Mouse (Mus musculus) layer of hippocampus, postnatal 36 days (tissue): Measurements from ENCODE around the gene Pcdh9. TPM values are rescaled to one million over a fixed set of nuclear protein-coding genes. Genes with fewer than 3 reads are reported as not detected.
A peak's percentile ranks its signal among the peaks of the same experiment; 100 is the strongest.

ENCODE experiments used
- DNase-seq, 2 experiments: peaks; one replicate each; pipeline ENCODE4 v3.0.0; 2022
- total RNA-seq, 2 experiments: library from RNA; stranded (reverse); gene quantifications; 2 replicates each; pipeline ENCODE4 v1.2.3; 2021

The Pcdh9 gene
- 100 to 1,000 TPM; 158 to 180 TPM for total RNA-seq

DNA sequence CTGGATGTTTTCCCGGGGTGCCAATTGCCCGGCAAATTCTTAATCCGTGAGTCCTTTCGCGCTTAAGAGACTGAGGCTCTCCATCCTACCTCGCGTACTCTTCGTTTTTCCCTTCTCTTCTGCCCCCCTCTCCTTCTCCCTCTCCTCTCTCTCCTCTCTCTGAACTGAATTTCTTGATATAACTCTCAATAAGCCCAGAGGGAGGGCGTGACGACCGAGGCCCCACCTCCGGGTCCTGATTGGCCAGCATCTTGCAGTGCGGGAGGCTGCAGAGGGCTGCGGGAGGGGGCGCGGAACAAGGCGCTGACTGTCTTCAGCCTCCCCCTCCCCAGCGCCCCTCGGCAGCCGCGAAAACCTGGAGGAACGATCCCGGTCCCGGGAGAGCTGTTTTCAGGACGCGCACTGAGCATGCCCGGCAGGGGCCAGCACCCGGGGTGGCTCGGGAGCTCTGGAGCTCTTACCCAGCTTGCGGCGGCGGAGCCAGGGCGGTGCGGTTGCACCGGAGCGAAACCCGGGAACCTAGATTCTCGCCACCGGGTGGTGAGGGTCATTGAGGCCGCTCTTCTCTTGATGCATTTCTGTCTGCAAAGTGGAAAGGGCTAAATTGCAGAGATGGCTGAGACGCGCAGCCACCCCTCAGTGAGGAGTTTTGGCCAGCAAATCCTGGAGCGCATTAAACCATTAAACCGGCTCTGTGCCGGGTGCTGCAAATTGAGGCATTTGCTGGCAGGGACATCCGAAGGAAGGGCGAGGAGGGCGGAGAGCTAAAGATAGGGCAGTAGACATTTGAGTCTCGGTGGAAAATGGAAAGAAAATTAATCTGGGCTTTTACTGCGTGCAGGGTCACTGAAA lies at the start of gene Pcdh9:
Gene Pcdh9 (minus strand): TSS at position 161 of the 852 bp plus-strand sequence.
- DNase-seq: peak; percentile 99

DNA sequence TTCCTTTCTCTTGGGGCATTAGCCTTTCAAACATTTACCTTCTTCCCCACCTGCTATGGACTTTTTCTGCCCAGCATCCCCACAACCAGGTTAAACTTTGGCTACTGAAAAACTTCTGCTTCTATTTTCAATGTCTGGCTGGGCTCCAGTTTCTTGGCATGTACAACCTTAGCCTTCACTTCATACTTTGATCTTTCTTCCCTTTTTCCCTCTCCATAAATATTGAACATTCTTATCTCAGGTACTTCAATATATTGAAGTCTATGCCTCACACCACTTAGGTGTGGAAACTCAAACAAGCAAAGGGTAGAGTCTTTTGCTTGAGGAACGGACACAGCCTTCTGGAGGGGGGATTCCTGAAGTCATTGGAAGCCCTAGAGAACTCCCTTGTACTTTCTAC lies 16.4 kb upstream of the Pcdh9 start:
- no peak for DNase-seq

DNA sequence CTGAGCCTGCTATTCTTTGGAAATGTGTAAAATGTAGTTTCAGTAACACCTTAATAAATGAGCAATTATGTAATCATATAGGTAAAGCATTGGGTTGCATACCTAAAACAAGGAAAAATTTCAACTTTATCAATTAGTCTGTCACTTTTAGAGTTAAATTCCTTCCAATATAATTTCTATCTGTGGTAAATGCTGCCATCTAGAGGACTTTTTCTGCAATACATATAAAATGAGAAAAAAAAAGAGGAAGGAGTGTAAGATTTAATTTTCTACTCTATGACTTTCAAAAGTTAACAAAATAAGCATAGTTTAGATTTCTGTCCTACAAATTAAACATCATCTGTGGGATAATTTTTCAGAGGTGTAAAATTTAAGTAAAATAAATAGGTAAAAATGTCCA lies 8.1 kb upstream of the Pcdh9 start:
- no peak for DNase-seq

DNA sequence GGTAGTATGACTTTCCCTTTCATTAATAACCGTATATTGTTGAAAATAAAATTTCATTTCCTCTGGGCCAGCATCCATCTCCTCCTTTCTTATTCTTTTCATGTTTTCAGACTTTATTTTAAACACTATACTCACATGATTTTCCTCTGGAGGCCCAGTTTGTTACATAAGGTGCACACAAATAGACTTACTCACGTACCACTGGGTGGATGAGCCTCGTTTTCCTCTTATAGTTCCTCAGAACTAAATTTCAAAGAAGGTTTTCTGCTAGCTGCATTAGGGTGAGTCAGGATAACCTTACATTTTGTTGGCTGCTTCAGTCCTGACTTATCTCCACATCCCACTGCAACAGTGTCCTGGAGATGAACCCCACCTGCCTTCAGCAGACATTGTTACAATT lies 4.7 kb upstream of the Pcdh9 start:
- DNase-seq: no peak

DNA sequence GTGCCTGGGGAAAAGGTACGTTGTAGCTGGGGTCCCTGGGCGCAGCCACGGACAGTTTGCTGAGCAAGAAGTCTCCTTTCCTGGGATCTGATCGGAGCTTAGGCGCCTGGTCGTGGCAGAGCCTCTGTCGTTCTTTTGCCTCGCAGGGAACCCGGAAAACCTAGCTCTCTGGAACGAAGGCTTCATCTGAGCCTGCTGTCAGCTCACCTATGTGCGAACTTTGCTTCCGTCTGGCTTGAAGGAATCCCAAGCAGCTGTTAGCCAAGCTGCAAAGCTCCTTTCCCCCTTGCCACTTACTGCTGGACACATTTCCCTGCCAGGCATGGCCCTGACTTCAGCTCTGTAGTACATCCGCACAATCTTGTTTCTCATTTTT lies 880 bp upstream of the Pcdh9 start:
- DNase-seq: no peak

DNA sequence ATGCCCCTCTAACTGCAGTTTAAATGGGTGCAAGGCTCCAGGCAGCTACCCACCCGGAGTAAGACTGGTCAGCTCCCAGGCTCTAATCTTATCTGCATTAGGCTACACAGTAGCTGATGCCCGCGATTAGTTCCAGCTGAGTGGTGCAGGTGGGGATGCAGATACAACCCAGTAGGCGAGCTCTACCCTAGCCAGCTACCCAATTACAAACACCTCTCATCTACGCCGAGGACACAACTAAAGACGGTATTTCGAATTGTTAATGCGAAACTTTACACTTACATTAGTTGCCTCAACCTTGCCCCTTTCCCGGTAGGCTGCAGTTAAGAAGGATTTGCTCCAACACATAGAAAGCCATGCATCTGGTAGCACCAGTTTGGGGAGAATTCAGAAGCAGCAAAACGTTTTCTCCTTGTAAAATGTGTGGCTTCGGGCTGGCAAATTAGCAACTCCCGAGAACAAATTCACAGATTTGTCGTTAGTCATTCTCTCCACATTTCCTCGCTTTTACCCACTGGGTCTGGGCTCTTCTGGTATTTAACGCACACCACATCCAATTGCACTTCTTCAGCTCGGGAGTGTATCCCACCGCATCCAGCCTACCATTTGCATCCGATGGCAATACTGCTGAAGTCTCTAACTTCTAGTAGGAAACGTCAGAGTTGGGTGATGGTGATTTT lies 500 bp downstream of the Pcdh9 start:
- peak in 1 of 2 experiments; percentile 50 for DNase-seq

DNA sequence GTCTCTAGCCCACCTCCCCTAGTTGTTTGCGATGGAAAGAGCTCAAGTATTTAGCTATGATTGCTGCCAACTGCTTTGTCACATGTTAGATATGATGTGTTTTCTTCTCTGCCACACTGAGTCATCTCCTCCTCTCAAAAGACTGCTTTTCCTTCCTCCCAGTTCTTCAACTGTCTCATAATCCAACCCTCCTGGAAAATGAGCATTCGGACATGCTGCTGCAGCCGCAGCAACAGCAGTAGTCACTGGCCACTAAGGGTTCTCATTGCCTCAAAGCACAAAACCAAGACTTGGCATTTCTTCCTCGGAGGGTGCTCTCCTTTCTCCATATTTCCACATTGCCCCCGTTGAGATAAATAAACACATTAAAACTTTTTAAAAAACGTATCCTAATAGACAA lies 1.2 kb downstream of the Pcdh9 start:
- no peak for DNase-seq

DNA sequence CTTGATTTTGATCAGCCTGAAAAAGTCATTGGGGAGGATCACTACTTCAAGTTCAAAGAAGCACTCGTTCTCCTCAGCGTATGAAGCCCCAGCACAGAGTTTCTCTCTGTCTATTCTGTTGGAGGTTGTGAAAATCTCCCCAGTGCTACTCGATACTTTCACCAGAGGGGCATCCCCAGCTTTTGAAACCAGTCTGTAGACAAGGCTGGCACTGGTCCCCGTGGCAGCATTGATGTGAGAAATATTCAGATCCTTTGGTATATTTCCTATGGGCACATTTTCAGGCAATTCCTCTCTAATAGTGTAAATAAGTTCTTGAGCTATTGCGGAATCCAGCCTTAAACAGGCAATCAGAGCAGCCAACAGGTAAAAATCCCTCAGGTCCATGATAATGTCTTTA lies 2.1 kb downstream of the Pcdh9 start:
- peak; percentile 13 to 35 for DNase-seq

DNA sequence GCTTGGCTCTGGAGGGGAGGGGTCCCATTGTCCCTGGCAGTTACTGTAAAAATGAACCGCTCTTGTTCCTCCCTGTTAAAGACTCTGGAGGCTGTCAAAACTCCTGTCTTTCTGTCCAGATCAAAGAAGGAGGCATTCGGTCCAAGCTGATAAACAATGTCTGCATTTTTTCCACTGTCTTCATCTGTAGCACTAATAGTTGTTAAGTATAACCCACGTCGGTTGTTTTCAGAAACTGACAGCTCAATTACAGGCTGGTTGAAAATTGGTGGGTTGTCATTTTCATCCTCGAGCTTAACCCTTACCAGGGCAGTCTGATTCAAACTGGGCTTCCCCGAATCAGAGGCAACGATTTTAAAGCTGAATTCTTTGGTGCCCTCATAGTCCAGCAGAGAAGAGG lies 3.4 kb downstream of the Pcdh9 start:
- DNase-seq: no peak

DNA sequence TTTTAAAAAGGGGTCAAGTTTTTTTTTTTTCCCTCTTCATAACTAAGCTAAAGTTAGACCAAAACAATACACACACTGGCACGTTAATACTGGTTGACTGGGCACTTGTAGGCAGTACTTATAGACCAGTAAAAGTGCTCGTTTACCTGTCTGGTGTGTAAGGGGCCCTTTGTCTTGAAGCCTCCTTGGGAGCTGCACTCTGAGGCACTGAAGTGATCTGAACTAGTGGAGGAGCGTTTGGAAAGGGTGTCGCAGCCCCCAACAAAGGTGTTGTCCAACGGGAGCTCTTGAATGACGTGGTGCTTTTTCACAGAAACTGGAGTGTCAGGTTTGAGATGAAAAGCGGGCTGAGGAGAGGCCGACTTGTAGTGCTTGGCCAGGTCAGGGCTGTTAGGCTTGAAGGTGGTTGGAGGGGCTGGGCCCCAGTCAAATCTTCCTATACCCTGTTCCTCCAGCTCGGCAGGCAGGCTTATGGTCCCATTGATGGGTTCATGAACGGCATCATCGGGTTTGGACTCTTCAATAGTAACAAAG lies 4.9 kb downstream of the Pcdh9 start:
- no peak for DNase-seq

DNA sequence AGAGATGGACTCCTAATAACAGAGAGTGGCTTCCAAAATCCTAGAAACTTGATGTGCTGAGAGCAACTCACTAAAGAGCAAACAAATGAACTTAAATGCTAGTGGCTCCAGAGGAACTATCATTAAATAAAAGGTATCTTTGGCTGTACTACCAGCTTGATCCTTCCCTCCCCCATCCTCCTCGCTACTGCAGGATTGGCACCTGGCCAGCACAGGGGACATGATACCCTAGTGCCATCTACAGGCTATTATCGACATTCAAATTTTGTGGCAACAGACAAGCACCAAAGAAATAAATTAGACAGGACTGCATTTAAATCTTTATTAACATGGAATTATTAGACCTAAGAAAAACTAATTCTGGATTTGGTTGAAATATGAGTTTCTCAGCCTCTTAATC lies 6.0 kb downstream of the Pcdh9 start:
- DNase-seq: peak; percentile 77 to 81

DNA sequence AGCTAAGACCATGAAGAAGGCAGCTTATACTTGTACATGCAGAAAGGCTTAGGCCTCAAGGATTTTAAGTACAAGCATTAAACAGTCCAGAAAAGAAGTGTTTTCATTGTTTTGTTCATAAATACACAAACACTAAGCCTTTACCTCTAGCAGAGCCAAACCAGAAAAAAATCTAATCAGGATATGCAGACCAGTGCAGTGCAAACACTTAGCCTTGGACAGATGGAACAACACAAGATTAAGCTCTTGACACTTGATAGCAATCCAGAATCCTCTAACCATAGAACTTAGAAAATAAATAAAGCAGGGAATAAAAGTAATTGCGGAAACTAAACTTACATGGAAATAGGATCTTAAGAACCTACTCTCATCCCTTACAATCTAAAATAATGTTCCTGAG lies 10.4 kb downstream of the Pcdh9 start:
- no peak for DNase-seq

DNA sequence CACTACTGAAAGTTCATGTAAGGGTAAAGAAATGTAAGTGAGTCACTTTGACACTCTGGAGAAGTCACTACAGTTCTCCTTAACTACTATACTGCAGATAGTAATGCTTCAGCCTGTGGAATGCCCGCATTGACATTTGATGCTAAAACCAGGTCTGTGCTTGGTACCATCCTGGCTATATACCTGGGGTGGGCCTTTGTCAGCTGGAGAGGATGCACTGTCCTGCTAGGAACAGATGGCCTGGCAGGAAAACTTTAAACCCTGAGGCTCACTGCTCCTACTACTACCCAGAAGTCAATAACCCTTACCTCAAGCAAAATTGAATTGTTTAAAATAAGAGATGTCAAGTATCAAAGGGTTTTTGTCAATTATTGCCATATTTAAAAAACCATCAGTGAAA lies 14.5 kb downstream of the Pcdh9 start:
- no peak for DNase-seq

DNA sequence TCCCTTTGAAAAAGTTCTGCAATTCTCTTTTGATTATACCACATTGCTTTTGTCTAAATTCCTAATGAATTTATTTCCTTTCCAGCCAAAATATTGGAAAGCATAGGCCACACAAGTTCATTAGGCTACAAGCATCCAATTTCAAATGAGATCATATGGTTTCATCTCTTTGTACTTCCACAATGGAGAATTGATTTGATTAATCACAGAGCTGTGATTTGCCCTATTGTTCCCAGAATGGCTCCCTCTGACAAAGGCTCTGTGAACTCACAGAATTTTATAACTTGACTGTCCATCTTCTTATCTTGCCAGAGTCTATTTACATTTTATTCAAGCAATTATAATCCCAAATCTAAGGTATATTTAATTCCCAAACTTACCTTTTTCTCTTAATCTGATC lies 22.3 kb downstream of the Pcdh9 start:
- DNase-seq: no peak

DNA sequence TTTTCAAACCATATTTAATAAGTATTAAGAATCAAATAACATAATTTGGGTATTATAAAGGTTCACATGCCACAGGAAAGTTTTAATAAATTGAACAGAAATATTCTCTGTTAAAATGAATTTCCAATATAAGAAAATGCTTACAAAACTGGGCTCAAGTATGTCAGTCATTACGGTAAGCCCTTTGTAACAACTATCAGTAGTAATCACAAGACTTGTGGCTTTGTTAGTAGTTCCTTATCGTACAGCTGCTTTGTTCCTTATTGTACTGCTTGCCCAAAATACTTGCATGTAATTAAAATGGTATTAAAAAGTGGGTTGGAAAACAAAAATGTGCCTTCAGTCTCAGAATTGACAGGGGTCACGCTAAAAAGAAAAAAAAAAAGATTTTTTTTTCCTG lies 32.4 kb downstream of the Pcdh9 start:
- DNase-seq: no peak

DNA sequence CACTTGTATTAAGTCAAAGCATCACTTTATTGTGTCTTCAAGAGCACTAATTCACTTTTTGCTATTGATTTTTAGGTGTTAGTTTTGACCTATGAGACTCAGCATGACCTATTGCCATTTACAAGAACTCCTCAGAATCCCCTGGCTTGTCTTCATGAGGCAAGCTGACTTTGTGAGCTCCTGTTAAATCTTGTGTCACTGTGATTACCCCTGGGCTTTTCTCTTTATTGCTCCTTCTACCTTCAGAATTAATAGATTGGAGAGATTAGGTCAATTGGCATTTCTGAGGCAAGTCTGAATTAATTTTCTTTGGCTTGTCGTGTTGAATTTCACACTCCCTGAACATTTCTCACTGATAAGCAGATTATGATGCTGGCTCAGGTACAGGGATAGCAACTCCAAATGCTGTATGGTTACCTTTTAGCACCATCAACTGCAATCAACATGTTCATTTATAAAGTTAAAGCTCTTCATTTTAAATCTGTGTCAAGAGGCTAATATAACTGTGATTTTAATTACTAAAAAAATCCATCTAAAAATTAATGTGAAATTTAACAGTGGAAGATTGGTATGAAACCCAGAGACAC lies 44.3 kb downstream of the Pcdh9 start:
- no peak for DNase-seq

DNA sequence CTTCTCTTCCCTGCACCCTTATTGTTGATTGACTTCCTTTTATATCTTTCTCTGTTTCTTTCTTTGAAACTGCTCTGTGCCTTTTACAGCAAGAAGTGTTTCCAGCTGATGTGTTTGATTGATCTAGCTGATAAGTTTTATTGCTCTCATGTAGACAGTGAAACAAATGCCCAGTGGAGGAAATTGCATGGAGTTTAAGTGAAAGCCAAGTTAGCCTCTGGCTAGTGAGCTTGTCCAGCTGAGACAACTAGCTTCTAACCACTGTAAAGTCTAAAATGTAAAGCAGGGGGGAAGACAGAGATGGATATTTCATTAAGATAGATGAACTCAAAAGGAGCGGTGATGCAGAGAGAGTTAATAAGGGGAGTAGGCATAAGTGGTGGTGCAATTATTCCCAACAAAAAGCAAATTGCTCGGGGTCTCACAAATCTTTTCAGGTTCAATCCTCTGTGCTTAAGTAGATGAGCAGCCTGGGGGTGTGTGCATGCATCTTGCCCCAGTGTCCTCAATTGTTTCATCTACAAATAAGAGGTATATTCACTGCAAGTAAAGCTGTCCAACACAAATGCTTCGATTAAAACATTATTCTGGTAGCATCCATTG lies 47.7 kb downstream of the Pcdh9 start:
- DNase-seq: no peak

DNA sequence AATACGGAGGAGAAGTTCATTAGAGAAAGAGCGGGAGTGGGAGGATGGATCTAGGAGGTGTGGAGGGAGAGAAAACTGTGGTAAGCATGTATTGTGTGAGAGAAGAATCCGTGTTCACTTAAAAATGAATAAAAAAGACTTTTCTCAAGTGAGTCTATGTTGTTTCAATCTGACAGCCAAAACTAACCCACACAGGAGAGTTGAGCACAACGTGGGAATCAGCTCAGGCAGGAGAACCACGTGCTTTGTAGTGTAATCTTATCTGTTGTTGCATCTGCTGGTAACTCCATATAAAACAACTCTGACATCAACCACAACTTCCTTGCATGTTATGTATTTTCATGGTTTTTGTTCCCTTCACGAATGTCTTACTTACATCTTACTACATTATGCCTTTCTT lies 58.0 kb downstream of the Pcdh9 start:
- no peak for DNase-seq

DNA sequence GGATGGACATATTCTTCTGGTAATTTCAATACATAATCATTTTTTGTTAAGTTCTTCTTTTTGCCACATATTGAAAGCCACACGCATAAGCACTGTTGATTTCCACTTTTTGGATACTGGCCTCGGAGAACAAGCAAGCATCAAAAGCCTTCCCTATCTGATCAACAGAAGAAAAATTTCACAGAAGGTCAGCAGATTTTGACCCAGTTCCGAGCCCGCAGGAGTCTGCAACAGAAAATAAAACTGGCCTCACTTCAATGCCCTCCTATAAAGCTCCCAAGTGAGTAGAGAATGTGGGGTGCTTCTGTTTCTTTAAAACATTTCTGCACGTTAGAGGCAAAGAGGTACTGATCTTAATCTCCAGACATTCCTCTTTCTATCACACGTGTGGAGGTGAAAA lies 63.3 kb downstream of the Pcdh9 start:
- no peak for DNase-seq

DNA sequence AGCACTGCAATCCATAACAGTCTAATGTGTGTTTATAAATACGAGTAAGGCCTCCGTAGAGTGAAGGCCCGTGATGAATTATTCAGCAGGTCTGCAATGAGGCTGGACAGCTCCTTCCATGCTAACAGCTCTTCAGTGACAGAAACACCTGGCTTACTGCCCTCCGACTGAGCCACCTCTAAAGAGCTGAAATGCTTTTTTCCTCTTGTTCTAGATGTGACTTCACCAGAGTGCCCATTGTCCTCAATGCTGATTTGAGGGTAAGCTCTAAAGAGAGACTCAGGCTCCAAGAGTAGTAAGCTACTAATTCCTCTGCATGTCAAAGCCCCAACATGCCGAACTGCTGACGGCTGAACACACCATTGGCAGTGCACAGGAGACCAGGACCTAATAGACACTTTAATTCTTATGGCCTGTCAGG lies 64.4 kb downstream of the Pcdh9 start:
- peak in 1 of 2 experiments; percentile 12 for DNase-seq

DNA sequence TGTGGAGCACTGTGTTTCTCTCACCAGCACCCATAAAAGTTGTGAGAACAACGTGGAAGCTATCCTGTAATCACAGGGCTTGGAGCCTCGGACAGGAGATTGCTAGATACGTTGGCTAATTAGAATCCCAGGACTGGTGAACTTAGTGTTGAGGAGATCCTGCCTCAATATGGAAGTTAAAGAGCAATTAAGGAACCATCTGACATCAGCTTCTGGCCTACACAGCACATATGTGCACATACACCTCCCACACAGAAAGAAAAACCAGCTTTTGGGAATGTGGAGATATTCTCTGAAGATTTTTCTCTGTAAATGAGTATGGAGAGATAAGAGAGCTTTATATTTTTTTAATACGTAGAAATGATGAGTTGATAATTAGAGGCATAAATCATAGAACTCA lies 71.6 kb downstream of the Pcdh9 start:
- no peak for DNase-seq

DNA sequence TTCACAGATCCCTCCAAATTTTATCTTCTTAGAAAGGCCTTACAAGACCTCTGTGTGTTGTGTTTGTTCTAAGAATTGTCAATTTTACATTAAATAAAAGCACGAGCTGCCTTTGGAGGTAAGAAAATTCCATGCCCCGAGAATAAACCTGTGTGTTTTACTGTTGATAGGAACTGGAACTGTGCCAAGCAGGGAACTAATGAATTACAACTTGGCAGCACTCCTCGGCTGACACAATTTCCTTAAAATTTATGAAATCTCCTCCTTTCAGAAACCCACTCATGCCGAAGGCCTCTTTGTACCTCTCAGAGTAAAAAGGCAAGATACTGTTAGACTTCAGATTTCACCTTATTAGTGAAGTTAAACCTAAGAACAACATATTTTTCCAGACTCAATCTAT lies 72.9 kb downstream of the Pcdh9 start:
- DNase-seq: no peak

DNA sequence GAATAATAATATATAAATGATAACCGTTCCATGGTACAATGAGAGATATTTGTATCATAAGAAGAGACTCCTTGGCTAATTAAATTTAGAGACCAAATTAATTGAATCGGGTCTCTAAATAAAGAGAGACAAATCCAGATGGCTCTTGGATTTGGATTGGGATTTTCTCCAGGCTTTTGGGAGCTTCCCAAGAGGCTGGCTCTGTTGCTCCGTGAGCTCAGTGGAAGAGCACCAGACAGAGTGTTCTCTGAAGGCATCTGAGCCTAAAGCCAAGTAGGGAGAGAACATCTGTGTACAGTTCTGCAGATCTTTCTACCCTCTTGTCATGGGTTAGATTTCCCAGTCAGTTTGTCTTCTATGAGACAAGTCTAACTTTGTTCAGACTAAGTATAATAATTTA lies 95.9 kb downstream of the Pcdh9 start:
- DNase-seq: peak in 1 of 2 experiments; percentile 10
